Mouse (Mus musculus) CH12.LX (cell line): ENCODE measurements around the gene Ubtf. TPM values are rescaled to one million over a fixed set of nuclear protein-coding genes. Genes with fewer than 3 reads are reported as not detected.

Source experiments
- DNase-seq: peaks from one replicate; pipeline ENCODE4 v3.0.0-alpha.2; 2013; ENCODE audit errors: extremely low read depth
- H3K27ac ChIP-seq: 2 replicates; pipeline ENCODE4 v1.5.1; 2012; ENCODE audit warnings: low read depth, mild to moderate bottlenecking, control low read depth, moderate library complexity; ENCODE audit not compliant: insufficient read depth
- H3K27me3 ChIP-seq: replicated peaks from 2 replicates; pipeline ENCODE3; 2012; ENCODE audit warnings: inconsistent platforms
- H3K36me3 ChIP-seq, 2 experiments: replicated peaks in 1 of 2; 2 replicates each; pipeline versions ENCODE3 to v1.6.1; 2012; ENCODE audit warnings: inconsistent platforms in 1 of 2, low read length in 1 of 2, mild to moderate bottlenecking in 1 of 2, mixed read lengths in 1 of 2, moderate library complexity in 1 of 2; ENCODE audit not compliant: control insufficient read depth in 1 of 2, insufficient read depth in 1 of 2
- H3K4me1 ChIP-seq, 2 experiments: 2 replicates each; pipeline ENCODE4 v1.6.1; 2012; ENCODE audit warnings: inconsistent platforms in 1 of 2, moderate library complexity in 1 of 2; ENCODE audit not compliant: insufficient read depth in 2 of 2, control insufficient read depth in 1 of 2
- H3K4me2 ChIP-seq: 2 replicates; pipeline ENCODE4 v1.6.1; 2012; ENCODE audit warnings: low read depth, mild to moderate bottlenecking, control low read depth; ENCODE audit not compliant: poor library complexity, insufficient read depth, severe bottlenecking
- H3K4me3 ChIP-seq, 3 experiments: fragments of 150-350 bp in 1 of 3; sonication (generic) in 1 of 3; replicated peaks in 1 of 3; 2 replicates each; pipeline versions ENCODE3 to v1.5.1; 2011 to 2012; ENCODE audit warnings: low read depth in 2 of 3, low read length in 2 of 3, mild to moderate bottlenecking in 2 of 3, moderate library complexity in 2 of 3, control low read depth in 1 of 3, improper control_type of control experiment in 1 of 3, inconsistent platforms in 1 of 3, mixed read lengths in 1 of 3; ENCODE audit not compliant: poor library complexity in 1 of 3
- H3K79me2 ChIP-seq: replicated peaks from 2 replicates; pipeline ENCODE4 v1.6.1; 2012; ENCODE audit warnings: mild to moderate bottlenecking, moderate library complexity; ENCODE audit not compliant: control insufficient read depth, poor library complexity, insufficient read depth, severe bottlenecking; ENCODE audit errors: extremely low read depth
- H3K9ac ChIP-seq: 2 replicates; pipeline ENCODE4 v1.6.1; 2012; ENCODE audit warnings: low read depth, mild to moderate bottlenecking, control low read depth, moderate library complexity; ENCODE audit not compliant: insufficient read depth
- H3K9me3 ChIP-seq: replicated peaks from 2 replicates; pipeline ENCODE3; 2012; ENCODE audit warnings: low read length, inconsistent platforms, mixed read lengths
- CHD2 ChIP-seq: IDR thresholded peaks from 2 replicates; pipeline ENCODE4 v1.6.1; 2011; ENCODE audit warnings: low read length, improper control_type of control experiment
- CTCF ChIP-seq, 2 experiments: IDR thresholded peaks in 1 of 2; conservative IDR thresholded peaks in 1 of 2; 2 replicates each; pipeline ENCODE4 v1.5.1; 2011 to 2012; ENCODE audit warnings: low read depth in 2 of 2, low read length in 2 of 2, improper control_type of control experiment in 1 of 2, inconsistent platforms in 1 of 2, mild to moderate bottlenecking in 1 of 2, moderate library complexity in 1 of 2
- E2F4 ChIP-seq: IDR thresholded peaks from 2 replicates; pipeline ENCODE4 v1.6.1; 2011; ENCODE audit warnings: low read depth, low read length, improper control_type of control experiment; ENCODE audit not compliant: insufficient replicate concordance
- EP300 ChIP-seq: IDR thresholded peaks from 2 replicates; pipeline ENCODE4 v1.6.1; 2011; ENCODE audit warnings: low read length, improper control_type of control experiment
- HCFC1 ChIP-seq: IDR thresholded peaks from 2 replicates; pipeline ENCODE4 v1.6.1; 2012; ENCODE audit warnings: low read depth, mild to moderate bottlenecking, inconsistent platforms, low read length, improper control_type of control experiment
- JUN ChIP-seq: IDR thresholded peaks from 2 replicates; pipeline ENCODE4 v1.6.1; 2011; ENCODE audit warnings: low read depth, mild to moderate bottlenecking, low read length, improper control_type of control experiment, moderate library complexity; ENCODE audit not compliant: insufficient read depth
- JUND ChIP-seq: conservative IDR thresholded peaks from 2 replicates; pipeline ENCODE4 v1.6.1; 2011; ENCODE audit warnings: low read depth, low read length, improper control_type of control experiment
- KAT2A ChIP-seq: IDR thresholded peaks from 2 replicates; pipeline ENCODE4 v1.6.1; 2012; ENCODE audit warnings: low read length, improper control_type of control experiment, inconsistent platforms; ENCODE audit not compliant: insufficient replicate concordance
- MAX ChIP-seq: IDR thresholded peaks from 2 replicates; pipeline ENCODE4 v1.6.1; 2011; ENCODE audit warnings: low read length, improper control_type of control experiment
- MAZ ChIP-seq: IDR thresholded peaks from 2 replicates; pipeline ENCODE4 v1.6.1; 2012; ENCODE audit warnings: low read depth, mild to moderate bottlenecking, inconsistent platforms, low read length, improper control_type of control experiment, moderate library complexity
- MXI1 ChIP-seq: IDR thresholded peaks from 2 replicates; pipeline ENCODE4 v1.6.1; 2011; ENCODE audit warnings: mild to moderate bottlenecking, low read depth, low read length, improper control_type of control experiment
- NELFE ChIP-seq: IDR thresholded peaks from 2 replicates; pipeline ENCODE4 v1.6.1; 2011; ENCODE audit warnings: low read depth, low read length, improper control_type of control experiment
- RAD21 ChIP-seq: IDR thresholded peaks from 2 replicates; pipeline ENCODE4 v1.6.1; 2011; ENCODE audit warnings: low read depth, mild to moderate bottlenecking, low read length, improper control_type of control experiment, moderate library complexity
- SMC3 ChIP-seq: IDR thresholded peaks from 2 replicates; pipeline ENCODE4 v1.6.1; 2011; ENCODE audit warnings: low read depth, low read length, improper control_type of control experiment
- USF1 ChIP-seq: IDR thresholded peaks from 2 replicates; pipeline ENCODE4 v1.6.1; 2014; ENCODE audit warnings: low read depth, mild to moderate bottlenecking, inconsistent platforms, low read length, improper control_type of control experiment
- ZC3H11A ChIP-seq: IDR thresholded peaks from 2 replicates; pipeline ENCODE4 v1.6.1; 2012; ENCODE audit warnings: low read depth, mild to moderate bottlenecking, inconsistent platforms, low read length, improper control_type of control experiment
- dilution Hi-C: fragments of 300-500 bp; cut with MboI; formaldehyde crosslinking; loops from 2 replicates; pipeline ENCODE4 v1.14.3; 2020; ENCODE audit warnings: low sequenced_read_pairs; ENCODE audit not compliant: extremely low pct_unique_long_range_greater_than_20kb, extremely low pct_ligation_motif_present
- in situ Hi-C: fragments of 300-500 bp; cut with MboI; formaldehyde crosslinking; loops from 3 replicates; pipeline ENCODE4 v1.14.3; 2019; ENCODE audit warnings: low sequenced_read_pairs, low pct_ligation_motif_present, low pct_unique_long_range_greater_than_20kb, mixed read lengths
- polyA plus RNA-seq: library from polyadenylated mRNA; unstranded; fragments of >175 nt; gene quantifications from 2 replicates; pipeline ENCODE4 v1.2.1, GENCODE M21; 2012; ENCODE audit warnings: low read depth; ENCODE audit not compliant: insufficient read length
- total RNA-seq, 2 experiments: library from RNA; depleted of rRNA; stranded (reverse); fragments of 300-350 nt in 1 of 2; fragments of >200 nt in 1 of 2; gene quantifications; 2 replicates each; pipeline ENCODE4 v1.2.3; 2012 to 2014

The Ubtf gene
- total and polyA plus RNA-seq, 3 experiments: 89.9 to 126 (median 124) TPM

GRCm38 (mm10) chr11:102341101-102341500 is 21.6 kb upstream of the Ubtf start:
- no peaks in the 10 kb centered on the region for H3K79me2 ChIP-seq
- no peaks in the 10 kb centered on the region for H3K36me3 ChIP-seq
- peaks cover 37% of the 10 kb centered on the region for H3K27me3 ChIP-seq
- no peak for TF ChIP-seq MAZ
- no peak for TF ChIP-seq SMC3
- TF ChIP-seq KAT2A: no peak
- no peak for TF ChIP-seq USF1
- no peak for TF ChIP-seq EP300
- no peak for TF ChIP-seq CHD2
- no peak for TF ChIP-seq CTCF (conservative IDR thresholded peaks at IDR 0.05 in 1 of 2, IDR thresholded peaks at IDR 0.05 in 1 of 2; ENCODE audit: low read depth in 2 of 2, low read length in 2 of 2)
- TF ChIP-seq ZC3H11A: no peak
- TF ChIP-seq MXI1: no peak
- TF ChIP-seq E2F4: no peak
- TF ChIP-seq HCFC1: no peak
- no peak for TF ChIP-seq JUN
- no peak for TF ChIP-seq MAX
- no peak for TF ChIP-seq NELFE
- no peak for TF ChIP-seq JUND
- H3K4me2 ChIP-seq: no peak overlapping the region
- no peak overlapping the region for H3K9ac ChIP-seq
- peaks cover 4% of the 10 kb centered on the region for H3K9me3 ChIP-seq
- H3K4me3 ChIP-seq: no peak overlapping the region
- in situ Hi-C loops (no loop called here), dilution Hi-C loops (no loop called here)
- no peaks in the 10 kb centered on the region for H3K4me1 ChIP-seq
- no peak for DNase-seq
- no peak overlapping the region for H3K27ac ChIP-seq

GRCm38 (mm10) chr11:102339624-102340023 is 20.1 kb upstream of the Ubtf start:
- DNase-seq: no peak
- Histone ChIP-seq H3K9me3 (peaks cover 4% of the 10 kb centered on the region), H3K27ac (no peak overlapping the region), H3K36me3 (no peaks in the 10 kb centered on the region), H3K4me3 (no peak overlapping the region), H3K9ac (no peak overlapping the region), H3K79me2 (no peaks in the 10 kb centered on the region), H3K4me2 (no peak overlapping the region), H3K4me1 (no peaks in the 10 kb centered on the region), H3K27me3 (peaks cover 37% of the 10 kb centered on the region)
- in situ Hi-C loops: no loop called here
- TF ChIP-seq RAD21: peak; percentile 19
- TF ChIP-seq SMC3: peak; percentile 48
- no peak for TF ChIP-seq MAZ
- TF ChIP-seq CTCF (conservative IDR thresholded peaks at IDR 0.05 in 1 of 2, IDR thresholded peaks at IDR 0.05 in 1 of 2; ENCODE audit: low read depth in 2 of 2, low read length in 2 of 2): peak; percentile 34 to 49; a peak in 3 of 4 replicates
- no peak for TF ChIP-seq HCFC1
- dilution Hi-C loops: no loop called here
